Mouse (Mus musculus) layer of hippocampus, adult 8-10 months (tissue): ENCODE results near the gene Krt27. TPM values are rescaled to one million over a fixed set of nuclear protein-coding genes. Genes with fewer than 3 reads are reported as not detected.

ENCODE experiments used
- DNase-seq, 2 experiments: peaks; one replicate each; pipeline ENCODE4 v3.0.0; 2022; ENCODE audit warnings: low spot score in 2 of 2
- total RNA-seq, 4 experiments: library from RNA; stranded (reverse); gene quantifications; 2 replicates each; pipeline ENCODE4 v1.2.4; 2022

The Krt27 gene
- total RNA-seq, 4 experiments from 2014 or later, result not detected

- DNase-seq, result no peak
Measured at GRCm38 (mm10) chr11:99329655-99330054, 21.2 kb downstream of the Krt27 start.

- DNase-seq, result no peak
Measured at GRCm38 (mm10) chr11:99322851-99323250, 28.1 kb downstream of the Krt27 start, which contains the start of gene Krt25. TSS of gene Krt25 (minus strand) at chr11:99322951.

- DNase-seq, result no peak
Measured at GRCm38 (mm10) chr11:99321094-99321493, 29.8 kb downstream of the Krt27 start.

- DNase-seq, result no peak
Measured at GRCm38 (mm10) chr11:99319127-99319526, 31.8 kb downstream of the Krt27 start.

- no peak for DNase-seq
Measured at GRCm38 (mm10) chr11:99316543-99316942, 34.4 kb downstream of the Krt27 start.

- no peak for DNase-seq
Measured at GRCm38 (mm10) chr11:99314594-99314993, 36.3 kb downstream of the Krt27 start.

GRCm38 (mm10) chr11:99310882-99311281 is 40.0 kb downstream of the Krt27 start:
- DNase-seq, result no peak

GRCm38 (mm10) chr11:99307579-99307978 is 43.3 kb downstream of the Krt27 start:
- peak; percentile 26 to 72 for DNase-seq

Other genes starting within 250 kb of the Krt27 start
- not detected for gene Ccr7, start 196.0 kb downstream of the Krt27 start, total RNA-seq
- gene Smarce1, start 120.1 kb downstream of the Krt27 start, total RNA-seq, result 10 to 100 TPM; 57.1 to 58.8 (median 58.0) TPM
- 10 to 100 TPM; 23.4 to 28.0 (median 26.3) TPM for gene Krt222, start 107.0 kb downstream of the Krt27 start, total RNA-seq
- gene Krt24, start 65.8 kb downstream of the Krt27 start, total RNA-seq, result not detected
- not detected for gene Krt25, start 28.2 kb downstream of the Krt27 start, total RNA-seq
- gene Krt26, start 13.1 kb downstream of the Krt27 start, total RNA-seq, result not detected
- under 1 TPM in 2 of 4 experiments, not detected in 2; 0.38 to 0.52 TPM for gene Krt28, start 23.8 kb upstream of the Krt27 start, total RNA-seq
- gene Krt10, start 38.3 kb upstream of the Krt27 start, total RNA-seq, result 10 to 100 TPM; 10.4 to 12.6 (median 11.0) TPM
- 1 to 10 TPM in 3 of 4 experiments, under 1 TPM in 1; 0.85 to 1.7 (median 1.5) TPM for gene Krt12, start 71.2 kb upstream of the Krt27 start, total RNA-seq
- gene Krt20, start 87.0 kb upstream of the Krt27 start, total RNA-seq, result not detected
- not detected for gene Krt23, start 142.0 kb upstream of the Krt27 start, total RNA-seq
- not detected for gene Krt39, start 170.2 kb upstream of the Krt27 start, total RNA-seq
- gene Krt40, start 192.1 kb upstream of the Krt27 start, total RNA-seq, result not detected
- not detected for gene Krtap3-3, start 199.8 kb upstream of the Krt27 start, total RNA-seq
- not detected for gene Krtap3-2, start 205.7 kb upstream of the Krt27 start, total RNA-seq
- not detected for gene Gm11939, start 208.4 kb upstream of the Krt27 start, total RNA-seq
- gene Krtap3-1, start 215.5 kb upstream of the Krt27 start, total RNA-seq, result not detected
- not detected for gene Krtap1-5, start 229.9 kb upstream of the Krt27 start, total RNA-seq
- gene Krtap1-4, start 232.6 kb upstream of the Krt27 start, total RNA-seq, result not detected
- gene Krtap1-3, start 240.2 kb upstream of the Krt27 start, total RNA-seq, result not detected
- not detected for gene Krtap9-3, start 247.0 kb upstream of the Krt27 start, total RNA-seq